Mouse (Mus musculus) megakaryocyte progenitor cell, adult 5-6 weeks (primary cell): ENCODE results near the gene 1700012B09Rik. TPM values are rescaled to one million over a fixed set of nuclear protein-coding genes. Genes with fewer than 3 reads are reported as not detected.

Experiments
- ATAC-seq: replicated peaks from 2 replicates; pipeline ENCODE4 v1.8.0; 2016; ENCODE audit warnings: mild to moderate bottlenecking, moderate TSS enrichment, inconsistent platforms; ENCODE audit not compliant: poor library complexity
- total RNA-seq, 2 experiments: library from RNA; stranded (forward) in 1 of 2; stranded (reverse) in 1 of 2; fragments of 157-497, 149-512 nt in 1 of 2; fragments of 200-1000 nt in 1 of 2; gene quantifications; 2 replicates each; pipeline versions ENCODE4 v1.2.3 to v1.2.4; 2015 to 2017

The 1700012B09Rik gene
- total RNA-seq, 2 experiments from 2014 or later = 7.4 to 10.8 TPM

- peak; percentile 77 for ATAC-seq
Observed at GRCm38 (mm10) chr9:14739498-14740150, 31.2 kb downstream of the 1700012B09Rik start.

- ATAC-seq = no peak; the same call in 1 of the 2 replicates
Observed at GRCm38 (mm10) chr9:14730941-14731541, 39.8 kb downstream of the 1700012B09Rik start.

- no peak for ATAC-seq
Observed at GRCm38 (mm10) chr9:14728365-14728764, 42.5 kb downstream of the 1700012B09Rik start.

- no peak for ATAC-seq
Observed at GRCm38 (mm10) chr9:14726629-14727028, 44.2 kb downstream of the 1700012B09Rik start.

GRCm38 (mm10) chr9:14726005-14726404 is 44.8 kb downstream of the 1700012B09Rik start:
- no peak for ATAC-seq

- peak; percentile 91 for ATAC-seq
Observed at GRCm38 (mm10) chr9:14724755-14725420, 45.9 kb downstream of the 1700012B09Rik start.

GRCm38 (mm10) chr9:14721610-14722009 is 49.2 kb downstream of the 1700012B09Rik start:
- no peak for ATAC-seq

- ATAC-seq = no peak
Observed at GRCm38 (mm10) chr9:14720384-14720783, 50.4 kb downstream of the 1700012B09Rik start.

- no peak; the same call in 1 of the 2 replicates for ATAC-seq
Observed at GRCm38 (mm10) chr9:14718332-14718691, 52.5 kb downstream of the 1700012B09Rik start.

- peak; percentile 79 for ATAC-seq
Observed at GRCm38 (mm10) chr9:14717689-14718331, 53.0 kb downstream of the 1700012B09Rik start.

- ATAC-seq = no peak
Observed at GRCm38 (mm10) chr9:14715258-14715657, 55.6 kb downstream of the 1700012B09Rik start.

- no peak for ATAC-seq
Observed at GRCm38 (mm10) chr9:14710910-14711309, 59.9 kb downstream of the 1700012B09Rik start.

Other genes with a start within 250 kb of the 1700012B09Rik start
- gene Amotl1, start 126.0 kb downstream of the 1700012B09Rik start, total RNA-seq (2015) = not detected in 2 replicates
- gene Amotl1, start 126.0 kb downstream of the 1700012B09Rik start, total RNA-seq (2017) = 0.24 TPM in 1 of 2 replicates, not detected in the other
- 0.29 TPM in 1 of 2 replicates, not detected in the other for gene Piwil4, start 30.3 kb downstream of the 1700012B09Rik start, total RNA-seq (2015)
- not detected in 2 replicates for gene Piwil4, start 30.3 kb downstream of the 1700012B09Rik start, total RNA-seq (2017)
- 6.3 and 10.0 TPM in 2 replicates for gene Fut4, start 18.6 kb downstream of the 1700012B09Rik start, total RNA-seq (2015)
- gene Fut4, start 18.6 kb downstream of the 1700012B09Rik start, total RNA-seq (2017) = 8.6 and 9.3 TPM in 2 replicates
- gene Mre11a, start 13.6 kb upstream of the 1700012B09Rik start, total RNA-seq (2015) = 21.6 and 27.4 TPM in 2 replicates
- 68.7 and 95.2 TPM in 2 replicates for gene Mre11a, start 13.6 kb upstream of the 1700012B09Rik start, total RNA-seq (2017)
- gene Ankrd49, start 13.8 kb upstream of the 1700012B09Rik start, total RNA-seq (2015) = 71.1 and 80.4 TPM in 2 replicates
- gene Ankrd49, start 13.8 kb upstream of the 1700012B09Rik start, total RNA-seq (2017) = 66.5 and 80.6 TPM in 2 replicates
- not detected in 2 replicates for gene Gpr83, start 89.2 kb upstream of the 1700012B09Rik start, total RNA-seq (2015)
- not detected in 2 replicates for gene Gpr83, start 89.2 kb upstream of the 1700012B09Rik start, total RNA-seq (2017)
- gene Izumo1r, start 132.9 kb upstream of the 1700012B09Rik start, total RNA-seq (2015) = not detected in 2 replicates
- not detected in 2 replicates for gene Izumo1r, start 132.9 kb upstream of the 1700012B09Rik start, total RNA-seq (2017)